In genomic region chr13:95653696-95654095, GRCm38 (mm10) we compare ENCODE assay signal across 19 mouse cellular contexts.
"Had no signal": no experiment of that assay in that cellular context is flagged by ENCODE, and none has a peak within 500 bp of the region (broad histone marks: within the 10 kb centered on the region; RNA-seq: fewer than 3 reads in every experiment).

No protein-coding gene starts in this region.

- H3K9me3 ChIP-seq: liver, embryonic 12.5 days; midbrain, embryonic 12.5 days; midbrain, embryonic 15.5 days; neural tube, embryonic 12.5 days; neural tube, embryonic 15.5 days; stomach, embryonic 15.5 days had no signal

- H3K27ac ChIP-seq: kidney, postnatal 0 days; layer of hippocampus, adult 2 months; left cerebral cortex, adult 2 months; liver, embryonic 12.5 days; midbrain, embryonic 12.5 days; midbrain, embryonic 15.5 days; neural tube, embryonic 12.5 days; neural tube, embryonic 15.5 days; stomach, embryonic 15.5 days had no signal

- H3K4me2 ChIP-seq: liver, embryonic 12.5 days; lung, embryonic 14.5 days; midbrain, embryonic 12.5 days; midbrain, embryonic 15.5 days; neural tube, embryonic 12.5 days; neural tube, embryonic 15.5 days; stomach, embryonic 15.5 days had no signal

- H3K4me1 ChIP-seq: midbrain, embryonic 15.5 days; stomach, embryonic 15.5 days had no signal

- H3K9ac ChIP-seq: liver, embryonic 12.5 days; lung, embryonic 14.5 days; midbrain, embryonic 12.5 days; midbrain, embryonic 15.5 days; neural tube, embryonic 12.5 days; neural tube, embryonic 15.5 days; stomach, embryonic 15.5 days had no signal

- H3K4me3 ChIP-seq: layer of hippocampus, adult 2 months; left cerebral cortex, adult 2 months; liver, embryonic 12.5 days; midbrain, embryonic 12.5 days; midbrain, embryonic 15.5 days; neural tube, embryonic 12.5 days; neural tube, embryonic 15.5 days; stomach, embryonic 15.5 days had no signal

- ATAC-seq: liver, embryonic 12.5 days; midbrain, embryonic 15.5 days had no signal

- H3K27me3 ChIP-seq: liver, embryonic 12.5 days; midbrain, embryonic 12.5 days; midbrain, embryonic 15.5 days; neural tube, embryonic 12.5 days; neural tube, embryonic 15.5 days; stomach, embryonic 15.5 days had no signal

- DNase-seq: kidney, adult 18-20 months; kidney, postnatal 25 days; layer of hippocampus, adult 9-11 months; lung, embryonic 14.5 days; lung, postnatal 10 days; lung, postnatal 36 days; retina, postnatal 1 day; right cerebral cortex, postnatal 25 days; spleen, adult 18-20 months; thymus, postnatal 36 days had no signal

- H3K36me3 ChIP-seq: midbrain, embryonic 15.5 days; neural tube, embryonic 12.5 days; neural tube, embryonic 15.5 days; stomach, embryonic 15.5 days had no signal
